Mouse (Mus musculus) frontal cortex, postnatal 25 days (tissue): Measurements from ENCODE around the gene Spop.
A peak's percentile ranks its signal among the peaks of the same experiment; 100 is the strongest.

Experiments
- DNase-seq, 2 experiments: peaks; one replicate each; pipeline ENCODE4 v3.0.0; 2022; ENCODE audit warnings: low spot score in 2 of 2

The Spop gene

GRCm38 (mm10) chr11:95417341-95417740 is 3.5 kb downstream of the Spop start:
- DNase-seq = no peak

- no peak for DNase-seq
Measured at GRCm38 (mm10) chr11:95420880-95421435, 7.1 kb downstream of the Spop start.

- no peak for DNase-seq
Measured at GRCm38 (mm10) chr11:95423505-95423904, 9.6 kb downstream of the Spop start.

GRCm38 (mm10) chr11:95431344-95431743 is 17.5 kb downstream of the Spop start:
- no peak for DNase-seq

GRCm38 (mm10) chr11:95432194-95432593 is 18.3 kb downstream of the Spop start:
- no peak for DNase-seq

- no peak for DNase-seq
Measured at GRCm38 (mm10) chr11:95445371-95445770, 31.5 kb downstream of the Spop start.

GRCm38 (mm10) chr11:95446580-95447305 is 32.9 kb downstream of the Spop start:
- DNase-seq = no peak

- DNase-seq = no peak
Measured at GRCm38 (mm10) chr11:95448346-95448745, 34.5 kb downstream of the Spop start.

- DNase-seq = no peak
Measured at GRCm38 (mm10) chr11:95455331-95455730, 41.5 kb downstream of the Spop start.

GRCm38 (mm10) chr11:95460872-95461271 is 47.0 kb downstream of the Spop start:
- DNase-seq = no peak

GRCm38 (mm10) chr11:95462168-95462567 is 48.3 kb downstream of the Spop start:
- DNase-seq = no peak

GRCm38 (mm10) chr11:95467731-95468130 is 53.9 kb downstream of the Spop start:
- DNase-seq = no peak

GRCm38 (mm10) chr11:95472942-95473341 is 59.1 kb downstream of the Spop start:
- DNase-seq = no peak

- DNase-seq = no peak
Measured at GRCm38 (mm10) chr11:95473456-95473855, 59.6 kb downstream of the Spop start.

GRCm38 (mm10) chr11:95476323-95476722 is 62.4 kb downstream of the Spop start:
- peak; percentile 56 to 60 for DNase-seq

- DNase-seq = no peak
Measured at GRCm38 (mm10) chr11:95479458-95479857, 65.6 kb downstream of the Spop start.

GRCm38 (mm10) chr11:95480662-95481061 is 66.8 kb downstream of the Spop start:
- DNase-seq = no peak

- DNase-seq = no peak
Measured at GRCm38 (mm10) chr11:95485634-95486033, 71.8 kb downstream of the Spop start.

GRCm38 (mm10) chr11:95487237-95487636 is 73.4 kb downstream of the Spop start:
- DNase-seq = no peak

- DNase-seq = no peak
Measured at GRCm38 (mm10) chr11:95490104-95490503, 76.2 kb downstream of the Spop start.

GRCm38 (mm10) chr11:95492256-95492655 is 78.4 kb downstream of the Spop start:
- DNase-seq = no peak

- DNase-seq = no peak
Measured at GRCm38 (mm10) chr11:95493010-95493409, 79.1 kb downstream of the Spop start.

- DNase-seq = no peak
Measured at GRCm38 (mm10) chr11:95493950-95494349, 80.1 kb downstream of the Spop start.

- DNase-seq = no peak
Measured at GRCm38 (mm10) chr11:95494374-95494773, 80.5 kb downstream of the Spop start.
